Mouse (Mus musculus) hindbrain, embryonic 14.5 days (tissue): Measurements from ENCODE around the gene Dlgap4. TPM values are rescaled to one million over a fixed set of nuclear protein-coding genes. Genes with fewer than 3 reads are reported as not detected.
A peak's percentile ranks its signal among the peaks of the same experiment; 100 is the strongest.

Experiments used
- ATAC-seq: fragments of 200-750 bp; cut with Nextera tagmentation; 2 replicates; pipeline ENCODE4 v1.8.0; 2017; ENCODE audit warnings: moderate number of reproducible peaks, mild to moderate bottlenecking, moderate TSS enrichment, moderate library complexity; ENCODE audit not compliant: low FRiP score
- DNase-seq: peaks from one replicate; pipeline ENCODE4 v3.0.0-alpha.2; 2015; ENCODE audit warnings: low spot score
- H3K27ac ChIP-seq: fragments of 300-500 bp; sonication (generic); 2 replicates; pipeline ENCODE4 v1.5.1; 2014; ENCODE audit warnings: mild to moderate bottlenecking, moderate library complexity
- H3K27me3 ChIP-seq: fragments of 300-500 bp; sonication (generic); 2 replicates; pipeline ENCODE4 v1.6.1; 2014; ENCODE audit warnings: mild to moderate bottlenecking, low read length, mixed read lengths; ENCODE audit not compliant: control insufficient read depth, insufficient read depth
- H3K36me3 ChIP-seq: fragments of 300-500 bp; sonication (generic); replicated peaks from 2 replicates; pipeline ENCODE4 v1.6.1; 2014; ENCODE audit not compliant: control insufficient read depth, insufficient read depth
- H3K4me1 ChIP-seq: fragments of 300-500 bp; sonication (generic); replicated peaks from 2 replicates; pipeline ENCODE4 v1.6.1; 2014; ENCODE audit warnings: antibody characterized with exemption, low read length, mixed read lengths; ENCODE audit not compliant: control insufficient read depth, insufficient read depth
- H3K4me2 ChIP-seq: fragments of 300-500 bp; sonication (generic); replicated peaks from 2 replicates; pipeline ENCODE4 v1.6.1; 2014; ENCODE audit warnings: mild to moderate bottlenecking, moderate library complexity
- H3K4me3 ChIP-seq: fragments of 300-500 bp; sonication (generic); replicated peaks from 2 replicates; pipeline ENCODE4 v1.5.1; 2014; ENCODE audit warnings: mild to moderate bottlenecking, low read length
- H3K9ac ChIP-seq: fragments of 300-500 bp; sonication (generic); 2 replicates; pipeline ENCODE4 v1.6.1; 2014
- H3K9me3 ChIP-seq: fragments of 300-500 bp; sonication (generic); 2 replicates; pipeline ENCODE4 v1.6.1; 2016; ENCODE audit warnings: low read length; ENCODE audit not compliant: control insufficient read depth
- WGBS: fragments of 180-500 bp; shearing (Covaris S2); extraction: QIAGEN DNeasy Blood & Tissue Kit; methylation state at CpG from one replicate; pipeline ENCODE4 v1.1.7; 2014; 5-methylcytosine and 5-hydroxymethylcytosine counted together
- polyA plus RNA-seq: library from polyadenylated mRNA; unstranded; fragments of >200 nt; fragmentation: Nextera tagmentation; extraction: Ambion mirVana; gene quantifications from 2 replicates; pipeline ENCODE4 v1.2.1, GENCODE M21; 2014

The Dlgap4 gene
- polyA plus RNA-seq, 1 experiment from 2014 or later, result 220 TPM

DNA sequence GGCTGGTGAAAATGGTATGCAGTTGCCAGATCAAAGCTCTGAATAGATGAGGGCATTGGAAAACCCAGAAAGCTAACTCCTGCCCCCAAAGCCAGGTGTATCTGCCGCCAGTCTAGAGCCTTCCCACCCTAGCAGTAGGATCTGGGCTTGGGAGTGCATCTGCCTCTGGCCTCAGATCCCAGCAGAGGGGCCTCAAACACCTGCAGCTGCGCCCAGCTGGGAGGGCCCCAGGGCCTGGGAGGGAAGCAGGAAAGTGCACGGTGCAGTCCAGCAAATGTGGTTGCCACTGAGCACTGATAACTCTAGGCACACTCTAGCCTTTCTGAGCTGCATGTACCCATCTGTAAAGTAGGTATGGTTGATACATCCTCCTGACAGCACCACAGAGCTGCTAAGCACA lies 129.7 kb downstream of the Dlgap4 start:
- DNase-seq (no peak), ATAC-seq (no peak)
- H3K27me3 ChIP-seq, result no peaks in the 10 kb centered on the region
- no peak overlapping the region for H3K4me3 ChIP-seq
- H3K27ac ChIP-seq, result no peak overlapping the region
- H3K4me1 ChIP-seq, result peaks cover 13% of the 10 kb centered on the region; the same call in 1 of the 2 replicates
- no peak overlapping the region for H3K9ac ChIP-seq
- peaks cover 36% of the 10 kb centered on the region for H3K36me3 ChIP-seq
- no peaks in the 10 kb centered on the region for H3K9me3 ChIP-seq
- H3K4me2 ChIP-seq, result no peak overlapping the region
- 70% methylated on average over 3 of the region's 3 CpGs for WGBS

DNA sequence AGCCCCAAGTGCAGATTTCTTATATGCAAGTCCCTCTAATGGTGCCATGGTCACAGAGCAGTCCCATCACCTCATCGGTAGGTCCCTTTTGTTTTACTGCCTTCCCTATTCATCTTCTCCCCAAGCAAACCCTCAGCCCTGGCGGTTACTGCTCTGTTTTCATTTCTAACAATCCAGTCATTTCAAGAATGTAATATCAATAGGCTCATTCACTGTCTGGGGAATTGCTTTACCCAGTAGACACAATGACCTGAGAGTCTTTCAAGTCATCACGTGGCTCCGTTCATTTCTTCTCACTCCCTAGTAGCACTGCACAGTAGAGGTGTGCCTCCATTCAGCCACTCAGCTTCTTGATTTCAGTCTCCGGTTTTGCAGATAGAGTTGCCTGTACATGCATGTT lies 130.9 kb downstream of the Dlgap4 start:
- ATAC-seq (no peak), DNase-seq (no peak)
- H3K9me3 ChIP-seq, result no peaks in the 10 kb centered on the region
- H3K27ac ChIP-seq, result no peak overlapping the region
- no peak overlapping the region for H3K4me2 ChIP-seq
- peaks cover 47% of the 10 kb centered on the region for H3K36me3 ChIP-seq
- H3K9ac ChIP-seq, result no peak overlapping the region
- H3K27me3 ChIP-seq, result no peaks in the 10 kb centered on the region
- WGBS, result 62% methylated on average over 5 of the region's 5 CpGs
- peaks cover 13% of the 10 kb centered on the region; the same call in 1 of the 2 replicates for H3K4me1 ChIP-seq
- H3K4me3 ChIP-seq, result no peak overlapping the region

DNA sequence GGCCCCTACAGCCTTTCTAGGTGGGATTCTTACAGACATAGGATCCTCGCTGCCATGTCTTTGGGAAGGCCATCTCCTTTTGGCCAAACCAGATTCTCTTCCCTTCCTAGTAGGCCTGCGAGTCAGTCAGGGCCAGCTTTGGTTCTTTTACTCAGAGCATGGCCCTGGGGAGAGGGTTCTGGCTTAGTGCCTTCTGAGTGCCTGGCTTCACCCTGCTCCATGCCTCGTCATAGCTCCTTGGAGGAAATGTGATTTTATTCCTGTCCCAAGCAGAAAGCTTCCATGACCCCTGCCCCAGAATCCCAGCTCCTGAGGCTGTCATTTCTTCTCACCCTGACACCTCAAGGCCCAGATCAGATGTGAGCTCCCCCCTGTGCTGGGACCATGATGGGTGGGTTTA lies 133.8 kb downstream of the Dlgap4 start:
- H3K4me3 ChIP-seq, result no peak overlapping the region
- H3K36me3 ChIP-seq, result peaks cover 73% of the 10 kb centered on the region
- no peaks in the 10 kb centered on the region for H3K27me3 ChIP-seq
- no peak overlapping the region for H3K9ac ChIP-seq
- DNase-seq (no peak), ATAC-seq (no peak)
- H3K4me2 ChIP-seq, result no peak overlapping the region
- H3K9me3 ChIP-seq, result no peaks in the 10 kb centered on the region
- no peak overlapping the region for H3K27ac ChIP-seq
- WGBS, result 95% methylated on average over 3 of the region's 3 CpGs
- H3K4me1 ChIP-seq, result peaks cover 4% of the 10 kb centered on the region; the same call in 1 of the 2 replicates

- Histone ChIP-seq H3K4me1 (no peaks in the 10 kb centered on the region), H3K27me3 (no peaks in the 10 kb centered on the region), H3K9me3 (no peaks in the 10 kb centered on the region), H3K36me3 (peaks cover 89% of the 10 kb centered on the region), H3K4me3 (no peak overlapping the region), H3K9ac (no peak overlapping the region), H3K4me2 (no peak overlapping the region), H3K27ac (no peak overlapping the region)
- no peak for ATAC-seq
- WGBS, result 89% methylated on average over 8 of the region's 8 CpGs
- DNase-seq, result no peak
Measured at GRCm38 (mm10) chr2:156749687-156750086, 136.2 kb downstream of the Dlgap4 start.

DNA sequence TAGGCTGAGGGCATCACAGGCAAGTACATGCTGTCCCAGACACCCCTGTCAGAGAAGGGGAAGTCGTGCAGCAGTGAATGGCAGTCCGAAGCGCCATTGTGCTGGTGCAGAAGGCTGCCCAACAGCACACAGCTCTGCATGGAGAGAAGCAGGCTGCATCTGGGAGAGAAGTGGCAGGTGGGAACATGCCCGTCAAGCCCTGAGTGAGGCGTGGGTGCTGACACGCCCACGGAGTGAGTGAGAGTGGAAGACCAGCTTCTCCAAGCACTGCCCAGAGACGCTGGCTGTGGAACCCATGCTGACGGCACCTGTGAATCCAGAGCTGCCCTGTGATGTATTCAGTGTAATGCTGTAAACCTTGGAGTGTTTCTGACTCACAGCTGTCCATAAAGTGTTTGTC lies 143.4 kb downstream of the Dlgap4 start:
- 95% methylated on average over 9 of the region's 9 CpGs for WGBS
- H3K9me3 ChIP-seq, result peaks cover 6% of the 10 kb centered on the region; the same call in 1 of the 2 replicates
- no peak overlapping the region for H3K27ac ChIP-seq
- no peak for ATAC-seq
- no peaks in the 10 kb centered on the region for H3K27me3 ChIP-seq
- H3K4me3 ChIP-seq, result no peak overlapping the region
- H3K36me3 ChIP-seq, result peaks cover 95% of the 10 kb centered on the region
- no peaks in the 10 kb centered on the region for H3K4me1 ChIP-seq
- no peak for DNase-seq
- no peak overlapping the region for H3K9ac ChIP-seq
- H3K4me2 ChIP-seq, result no peak overlapping the region

DNA sequence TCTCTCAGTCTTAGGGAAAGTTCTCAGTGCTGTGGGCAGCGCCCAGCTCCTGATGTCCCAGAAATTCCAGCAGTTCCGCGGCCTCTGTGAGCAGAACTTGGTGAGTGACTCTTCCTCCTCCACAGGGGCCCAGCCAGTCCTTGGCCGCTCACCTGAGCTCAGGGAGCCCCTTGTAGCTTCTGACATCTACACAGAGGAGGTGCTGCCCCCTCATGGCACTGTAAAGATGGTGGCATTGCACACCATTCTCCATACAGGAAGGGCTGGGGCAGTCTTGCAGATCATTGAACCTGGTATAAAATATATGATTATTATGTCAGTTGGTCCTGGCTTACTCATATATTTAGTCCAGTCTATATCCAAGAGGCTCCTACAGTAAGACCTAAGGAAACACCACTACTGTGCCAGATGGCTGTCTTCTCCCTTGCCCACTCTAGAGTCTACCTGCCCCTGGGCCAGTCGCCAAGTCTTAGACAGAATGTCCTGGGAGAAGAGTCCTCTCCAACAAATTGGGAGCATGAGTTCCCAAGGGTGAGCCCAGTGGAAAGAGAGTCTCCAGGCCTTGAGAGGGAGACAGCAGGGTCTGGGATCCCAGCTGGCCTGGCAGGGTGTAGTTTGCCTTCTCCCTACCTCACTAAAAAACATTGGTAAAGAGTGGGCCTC lies 147.5 kb downstream of the Dlgap4 start:
- 95% methylated on average over 5 of the region's 5 CpGs for WGBS
- no peak overlapping the region for H3K4me2 ChIP-seq
- no peak for ATAC-seq
- peaks cover 6% of the 10 kb centered on the region; the same call in 1 of the 2 replicates for H3K9me3 ChIP-seq
- H3K4me3 ChIP-seq, result no peak overlapping the region
- peaks cover 92% of the 10 kb centered on the region for H3K36me3 ChIP-seq
- DNase-seq, result no peak
- H3K9ac ChIP-seq, result no peak overlapping the region
- H3K27me3 ChIP-seq, result no peaks in the 10 kb centered on the region
- H3K4me1 ChIP-seq, result no peaks in the 10 kb centered on the region
- no peak overlapping the region for H3K27ac ChIP-seq

- no peak for ATAC-seq
Measured at GRCm38 (mm10) chr2:156761521-156762278, 148.2 kb downstream of the Dlgap4 start.

GRCm38 (mm10) chr2:156762499-156762898 lies 149.0 kb downstream of the Dlgap4 start:
- Histone ChIP-seq H3K4me3 (no peak overlapping the region), H3K9me3 (peaks cover 5% of the 10 kb centered on the region; the same call in 1 of the 2 replicates), H3K9ac (no peak overlapping the region), H3K4me2 (no peak overlapping the region), H3K4me1 (no peaks in the 10 kb centered on the region), H3K27ac (no peak overlapping the region), H3K36me3 (peaks cover 77% of the 10 kb centered on the region), H3K27me3 (no peaks in the 10 kb centered on the region)
- DNase-seq, result no peak
- no peak for ATAC-seq
- WGBS, result 79% methylated on average over 21 of the region's 21 CpGs

More at GRCm38 (mm10) chr2:156761521-156762278, 148.2 kb downstream of the Dlgap4 start:
- Histone ChIP-seq H3K27ac (no peak overlapping the region; the same call in 1 of the 2 replicates), H3K4me3 (no peak overlapping the region), H3K4me2 (no peak overlapping the region), H3K9me3 (peaks cover 6% of the 10 kb centered on the region; the same call in 1 of the 2 replicates), H3K27me3 (no peaks in the 10 kb centered on the region), H3K4me1 (no peaks in the 10 kb centered on the region), H3K9ac (no peak overlapping the region), H3K36me3 (peaks cover 85% of the 10 kb centered on the region)
- WGBS, result 97% methylated on average over 17 of the region's 17 CpGs
- no peak for DNase-seq

GRCm38 (mm10) chr2:156763101-156763500 lies 149.6 kb downstream of the Dlgap4 start:
- no peak for DNase-seq
- no peak overlapping the region for H3K27ac ChIP-seq
- 82% methylated on average over 11 of the region's 11 CpGs for WGBS
- no peaks in the 10 kb centered on the region for H3K9me3 ChIP-seq
- no peak overlapping the region for H3K9ac ChIP-seq
- H3K36me3 ChIP-seq, result peaks cover 71% of the 10 kb centered on the region
- 0 out of 2 replicates have a peak, but pooled peaks have one; percentile 12 for ATAC-seq
- H3K4me1 ChIP-seq, result no peaks in the 10 kb centered on the region
- no peaks in the 10 kb centered on the region for H3K27me3 ChIP-seq
- H3K4me3 ChIP-seq, result no peak overlapping the region
- no peak overlapping the region for H3K4me2 ChIP-seq
